Mouse (Mus musculus) lung, embryonic 15.5 days (tissue): ENCODE results near the gene Slc7a11. TPM values are rescaled to one million over a fixed set of nuclear protein-coding genes. Genes with fewer than 3 reads are reported as not detected.

Experiments used
- ATAC-seq: fragments of 200-750 bp; cut with Nextera tagmentation; 2 replicates; pipeline ENCODE4 v1.8.0; 2017; ENCODE audit warnings: moderate number of reproducible peaks, borderline replicate concordance; ENCODE audit not compliant: low FRiP score, low TSS enrichment; ENCODE audit errors: extremely low read depth
- H3K27ac ChIP-seq: fragments of 300-500 bp; sonication (generic); 2 replicates; pipeline ENCODE4 v1.5.1; 2015; ENCODE audit warnings: moderate library complexity, mild to moderate bottlenecking, inconsistent platforms
- H3K27me3 ChIP-seq: fragments of 300-500 bp; sonication (generic); 2 replicates; pipeline ENCODE4 v1.6.1; 2015; ENCODE audit warnings: inconsistent platforms
- H3K36me3 ChIP-seq: fragments of 300-500 bp; sonication (generic); 2 replicates; pipeline ENCODE4 v1.6.1; 2015; ENCODE audit warnings: inconsistent platforms
- H3K4me1 ChIP-seq: fragments of 300-500 bp; sonication (generic); 2 replicates; pipeline ENCODE4 v1.6.1; 2015; ENCODE audit warnings: inconsistent platforms
- H3K4me2 ChIP-seq: fragments of 300-500 bp; sonication (generic); 2 replicates; pipeline ENCODE4 v1.6.1; 2015; ENCODE audit warnings: inconsistent platforms, mild to moderate bottlenecking, moderate library complexity
- H3K4me3 ChIP-seq: fragments of 300-500 bp; sonication (generic); 2 replicates; pipeline ENCODE4 v1.5.1; 2015; ENCODE audit warnings: mild to moderate bottlenecking, inconsistent platforms
- H3K9ac ChIP-seq: fragments of 300-500 bp; sonication (generic); 2 replicates; pipeline ENCODE4 v1.6.1; 2015; ENCODE audit warnings: inconsistent platforms
- H3K9me3 ChIP-seq: fragments of 300-500 bp; sonication (generic); 2 replicates; pipeline ENCODE4 v1.6.1; 2016; ENCODE audit warnings: inconsistent platforms
- WGBS: fragments of 180-500 bp; shearing (Covaris S2); methylation state at CpG from one replicate; pipeline ENCODE4 v1.1.7; 2015; 5-methylcytosine and 5-hydroxymethylcytosine counted together
- polyA plus RNA-seq: library from polyadenylated mRNA; unstranded; fragments of >200 nt; fragmentation: Nextera tagmentation; extraction: Ambion mirVana; gene quantifications from 2 replicates; pipeline ENCODE4 v1.2.1, GENCODE M21; 2015

The Slc7a11 gene
- polyA plus RNA-seq, 1 experiment from 2014 or later: 0.15 TPM

- ATAC-seq: no peak
- Histone ChIP-seq H3K36me3 (no peaks in the 10 kb centered on the region), H3K9ac (no peak overlapping the region), H3K4me3 (no peak overlapping the region), H3K27ac (no peak overlapping the region), H3K4me2 (no peak overlapping the region), H3K27me3 (no peaks in the 10 kb centered on the region), H3K4me1 (no peaks in the 10 kb centered on the region), H3K9me3 (no peaks in the 10 kb centered on the region)
- 56% methylated on average over 9 of the region's 9 CpGs for WGBS
Observed at GRCm38 (mm10) chr3:50388288-50388687, 55.1 kb downstream of the Slc7a11 start.

DNA sequence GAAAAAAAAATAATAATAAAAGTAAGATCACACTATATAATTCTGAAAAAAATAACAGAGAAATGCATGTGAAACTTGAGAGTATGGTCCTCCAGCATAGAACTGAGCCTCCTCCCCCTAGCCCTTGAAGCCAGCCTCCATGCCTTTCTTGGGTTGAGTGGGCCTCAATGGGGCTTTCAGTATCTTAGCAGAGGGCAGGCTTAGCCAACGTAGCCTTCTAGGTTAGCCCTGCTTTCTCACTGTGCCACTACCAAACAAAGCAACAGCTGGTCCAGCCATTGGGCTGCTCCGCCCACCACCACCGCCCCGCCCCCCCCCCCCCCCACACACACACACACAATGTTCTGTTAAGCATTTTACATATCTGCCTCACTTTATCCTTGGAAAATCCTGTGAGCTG lies 56.1 kb downstream of the Slc7a11 start:
- WGBS: 57% methylated on average over 4 of the region's 4 CpGs
- H3K4me2 ChIP-seq: no peak overlapping the region
- H3K27ac ChIP-seq: no peak overlapping the region
- H3K9me3 ChIP-seq: no peaks in the 10 kb centered on the region
- H3K27me3 ChIP-seq: no peaks in the 10 kb centered on the region
- H3K4me3 ChIP-seq: no peak overlapping the region
- no peaks in the 10 kb centered on the region for H3K36me3 ChIP-seq
- H3K4me1 ChIP-seq: no peaks in the 10 kb centered on the region; the same call in 1 of the 2 replicates
- no peak for ATAC-seq
- no peak overlapping the region for H3K9ac ChIP-seq

DNA sequence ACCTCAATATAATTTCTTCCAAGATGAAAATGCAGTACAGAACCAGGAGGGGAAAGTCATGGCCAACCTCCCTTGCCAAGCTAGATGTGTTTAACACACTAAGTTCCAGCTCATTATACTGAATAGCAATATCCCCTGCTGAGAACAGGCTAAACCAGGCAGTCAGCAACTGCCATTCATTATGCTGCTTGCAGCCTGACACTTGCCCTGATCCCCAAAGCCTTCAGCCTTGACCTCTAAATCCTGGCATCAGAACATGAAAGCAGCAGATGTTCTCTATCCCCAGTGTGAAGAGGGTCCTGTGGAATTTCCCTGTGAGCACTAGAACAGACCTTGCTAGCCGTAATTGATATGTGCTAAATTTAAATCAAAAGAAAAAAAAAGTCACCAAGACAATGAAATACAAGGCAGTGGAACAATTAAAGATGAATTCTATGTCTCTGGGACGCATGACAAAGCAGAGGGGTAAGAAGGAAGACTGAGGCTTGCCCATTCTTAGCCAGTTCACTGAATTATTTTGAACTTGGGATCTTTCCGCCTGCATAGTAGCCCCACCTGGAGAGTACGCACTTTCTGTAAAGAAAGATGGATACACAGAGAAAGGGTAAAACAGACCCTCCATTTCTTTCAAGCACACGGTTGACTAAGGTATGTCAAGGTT lies 56.7 kb downstream of the Slc7a11 start:
- 85% methylated on average over 5 of the region's 5 CpGs for WGBS
- Histone ChIP-seq H3K9ac (no peak overlapping the region), H3K27ac (no peak overlapping the region), H3K4me2 (no peak overlapping the region), H3K4me1 (no peaks in the 10 kb centered on the region; the same call in 1 of the 2 replicates), H3K4me3 (no peak overlapping the region), H3K36me3 (no peaks in the 10 kb centered on the region), H3K27me3 (no peaks in the 10 kb centered on the region), H3K9me3 (no peaks in the 10 kb centered on the region)
- no peak for ATAC-seq

- WGBS: 78% methylated on average over 6 of the region's 6 CpGs
Observed at GRCm38 (mm10) chr3:50386066-50386465, 57.3 kb downstream of the Slc7a11 start.

DNA sequence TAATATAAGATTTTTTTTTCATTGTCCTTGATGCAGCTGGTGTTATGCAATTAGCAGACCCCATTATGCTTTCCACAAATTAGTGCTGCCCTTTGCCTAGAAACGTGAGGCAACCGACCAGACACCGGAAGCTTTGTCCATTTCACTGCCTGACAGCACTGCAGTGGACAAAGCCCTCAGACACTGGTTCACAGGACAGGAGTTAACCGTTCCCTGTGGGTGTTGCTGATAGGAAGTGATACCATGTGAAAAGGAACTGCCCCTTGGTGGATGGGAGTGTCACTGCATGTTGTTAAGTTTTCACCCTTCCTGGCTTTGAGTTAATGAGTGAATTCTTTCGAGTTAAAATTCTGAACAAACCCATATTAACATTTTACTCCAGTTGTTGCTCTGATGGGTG lies 60.7 kb downstream of the Slc7a11 start:
- H3K9ac ChIP-seq: no peak overlapping the region
- no peak for ATAC-seq
- 0 out of 2 replicates have a peak overlapping the region, but pooled peaks have one; percentile 24 for H3K27ac ChIP-seq
- peak overlapping the region; percentile 44; the same call in 1 of the 2 replicates for H3K4me3 ChIP-seq
- H3K9me3 ChIP-seq: no peaks in the 10 kb centered on the region
- peak overlapping the region; percentile 70 for H3K4me2 ChIP-seq
- no peaks in the 10 kb centered on the region for H3K36me3 ChIP-seq
- 28% methylated on average over 5 of the region's 5 CpGs for WGBS
- no peaks in the 10 kb centered on the region; the same call in 1 of the 2 replicates for H3K4me1 ChIP-seq
- no peaks in the 10 kb centered on the region for H3K27me3 ChIP-seq

More at GRCm38 (mm10) chr3:50386066-50386465, 57.3 kb downstream of the Slc7a11 start:
- Histone ChIP-seq H3K27ac (no peak overlapping the region), H3K27me3 (no peaks in the 10 kb centered on the region), H3K4me2 (no peak overlapping the region), H3K4me3 (no peak overlapping the region), H3K4me1 (no peaks in the 10 kb centered on the region; the same call in 1 of the 2 replicates), H3K9me3 (no peaks in the 10 kb centered on the region), H3K9ac (no peak overlapping the region), H3K36me3 (no peaks in the 10 kb centered on the region)
- no peak for ATAC-seq

DNA sequence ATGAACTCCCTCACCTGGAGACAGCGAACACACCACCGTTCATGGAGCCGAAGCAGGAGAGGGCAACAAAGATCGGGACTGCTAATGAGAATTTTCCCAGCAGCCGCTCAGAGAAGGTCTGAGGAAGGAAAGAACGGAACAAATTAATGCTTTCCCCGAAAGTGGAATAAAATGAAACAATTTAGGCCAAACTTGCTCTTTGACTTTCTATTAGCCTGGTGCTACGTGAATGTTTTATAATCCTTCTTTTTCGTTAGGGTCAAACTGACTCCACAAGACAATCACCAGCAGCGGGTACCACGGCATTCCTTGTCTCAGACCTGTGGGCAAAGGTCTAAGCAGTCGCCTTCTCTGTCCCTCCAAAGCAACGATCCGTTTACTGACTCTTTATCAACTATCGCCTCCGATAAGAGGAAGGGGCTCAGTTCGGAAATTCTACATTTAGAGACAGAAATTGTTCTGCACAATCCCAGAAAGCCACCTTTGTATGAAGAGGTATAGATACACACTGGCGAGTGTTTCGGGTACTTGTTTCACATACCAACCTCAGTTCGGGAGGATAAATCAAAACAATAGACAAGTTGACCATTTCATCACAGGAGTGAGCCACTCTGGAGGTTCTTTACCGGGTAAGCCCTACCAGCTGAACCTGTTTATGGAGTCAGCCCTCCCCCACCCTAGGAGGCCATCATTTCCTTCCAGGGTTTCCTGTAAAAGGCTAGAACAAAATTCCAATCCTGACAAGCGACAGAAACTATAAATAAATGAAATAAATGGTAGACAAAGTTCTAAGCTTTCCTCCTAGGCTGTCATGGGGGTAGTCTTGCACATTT lies 61.3 kb downstream of the Slc7a11 start:
- no peaks in the 10 kb centered on the region; the same call in 1 of the 2 replicates for H3K4me1 ChIP-seq
- H3K4me2 ChIP-seq: peak overlapping the region; percentile 70
- peak overlapping the region; percentile 20 for H3K27ac ChIP-seq
- H3K36me3 ChIP-seq: no peaks in the 10 kb centered on the region
- no peaks in the 10 kb centered on the region for H3K27me3 ChIP-seq
- H3K4me3 ChIP-seq: peak overlapping the region; percentile 44
- 14% methylated on average over 22 of the region's 22 CpGs for WGBS
- H3K9ac ChIP-seq: peak overlapping the region; percentile 27
- no peak; the same call in 1 of the 2 replicates for ATAC-seq
- H3K9me3 ChIP-seq: no peaks in the 10 kb centered on the region

GRCm38 (mm10) chr3:50381160-50381860 lies 62.1 kb downstream of the Slc7a11 start:
- ATAC-seq: peak; percentile 69; the same call in 1 of the 2 replicates

DNA sequence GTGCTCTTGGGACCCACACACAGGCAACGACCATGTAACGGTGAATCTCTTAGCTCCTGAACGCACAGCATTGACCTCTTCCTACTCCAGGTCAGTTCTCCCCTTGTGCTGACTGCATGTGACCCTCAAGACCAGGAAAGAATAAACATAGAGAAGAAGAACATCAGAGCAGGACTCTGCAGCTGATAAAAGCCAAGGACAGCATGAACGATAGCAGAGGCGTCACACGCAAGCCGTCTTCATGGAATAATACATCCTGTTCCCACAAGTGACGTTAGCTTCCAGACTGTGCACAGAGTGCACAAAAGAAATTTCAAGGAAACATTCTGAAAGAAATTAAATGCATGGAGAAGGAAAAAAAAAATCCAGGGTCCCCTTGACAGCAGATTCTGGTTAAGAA lies 63.5 kb downstream of the Slc7a11 start:
- Histone ChIP-seq H3K27me3 (no peaks in the 10 kb centered on the region), H3K36me3 (no peaks in the 10 kb centered on the region), H3K9ac (no peak overlapping the region), H3K4me3 (no peak overlapping the region), H3K9me3 (no peaks in the 10 kb centered on the region), H3K4me2 (no peak overlapping the region), H3K4me1 (no peaks in the 10 kb centered on the region; the same call in 1 of the 2 replicates), H3K27ac (no peak overlapping the region)
- WGBS: 45% methylated on average over 8 of the region's 8 CpGs
- ATAC-seq: no peak

More at GRCm38 (mm10) chr3:50381160-50381860, 62.1 kb downstream of the Slc7a11 start:
- no peaks in the 10 kb centered on the region; the same call in 1 of the 2 replicates for H3K4me1 ChIP-seq
- peak overlapping the region; percentile 70 for H3K4me2 ChIP-seq
- H3K36me3 ChIP-seq: no peaks in the 10 kb centered on the region
- peak overlapping the region; percentile 44 for H3K4me3 ChIP-seq
- H3K9ac ChIP-seq: peak overlapping the region; percentile 27
- H3K9me3 ChIP-seq: no peaks in the 10 kb centered on the region
- 13% methylated on average over 10 of the region's 10 CpGs for WGBS
- no peak overlapping the region for H3K27ac ChIP-seq
- no peaks in the 10 kb centered on the region for H3K27me3 ChIP-seq

DNA sequence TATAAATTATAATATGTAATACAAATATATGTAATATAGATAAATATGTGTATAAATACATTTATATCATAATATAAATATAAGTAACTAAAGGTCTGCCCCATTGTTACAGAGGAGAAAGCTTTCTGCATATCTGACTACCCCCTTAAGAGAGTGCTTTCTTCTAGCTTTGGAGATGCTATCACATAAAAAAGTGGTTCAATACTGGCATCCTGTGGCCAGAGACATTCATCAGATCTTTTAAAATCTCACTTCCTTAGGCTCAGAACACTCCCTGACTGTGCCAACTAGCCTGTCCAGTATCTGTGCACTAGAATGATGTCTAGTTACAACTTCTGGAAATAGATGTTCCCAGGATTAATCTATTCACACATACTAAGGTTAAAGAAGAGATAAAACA lies 67.9 kb downstream of the Slc7a11 start:
- no peak overlapping the region for H3K27ac ChIP-seq
- no peak overlapping the region for H3K4me3 ChIP-seq
- H3K36me3 ChIP-seq: no peaks in the 10 kb centered on the region
- no peaks in the 10 kb centered on the region for H3K4me1 ChIP-seq
- no peaks in the 10 kb centered on the region for H3K27me3 ChIP-seq
- H3K9me3 ChIP-seq: no peaks in the 10 kb centered on the region
- H3K4me2 ChIP-seq: no peak overlapping the region
- no peak overlapping the region for H3K9ac ChIP-seq
- no peak for ATAC-seq

GRCm38 (mm10) chr3:50369791-50370190 lies 73.6 kb downstream of the Slc7a11 start:
- Histone ChIP-seq H3K36me3 (no peaks in the 10 kb centered on the region), H3K27me3 (no peaks in the 10 kb centered on the region), H3K27ac (no peak overlapping the region), H3K4me3 (no peak overlapping the region), H3K4me2 (no peak overlapping the region), H3K9ac (no peak overlapping the region), H3K9me3 (no peaks in the 10 kb centered on the region), H3K4me1 (no peaks in the 10 kb centered on the region)
- 82% methylated on average over 6 of the region's 6 CpGs for WGBS
- no peak for ATAC-seq

DNA sequence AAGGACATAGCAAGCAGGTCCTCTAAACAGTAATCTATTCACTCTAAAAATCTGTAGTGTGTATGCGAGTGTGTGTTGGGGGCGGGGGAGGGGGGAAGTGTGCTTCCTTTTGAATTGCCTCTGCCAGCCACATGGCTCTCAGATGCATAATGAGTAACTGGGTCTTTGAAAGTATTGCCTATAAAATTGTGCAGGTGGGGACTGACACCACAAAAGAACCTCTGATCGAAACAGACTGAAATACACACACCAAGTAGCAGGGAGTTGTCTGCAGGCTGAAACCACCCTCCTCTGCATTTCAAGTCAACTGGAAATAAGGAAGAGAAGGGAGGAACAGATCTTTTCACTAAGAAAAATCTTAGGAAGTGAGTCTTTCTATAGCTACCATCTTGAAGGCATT lies 76.2 kb downstream of the Slc7a11 start:
- no peaks in the 10 kb centered on the region for H3K9me3 ChIP-seq
- H3K27ac ChIP-seq: no peak overlapping the region
- no peaks in the 10 kb centered on the region for H3K27me3 ChIP-seq
- no peak overlapping the region for H3K9ac ChIP-seq
- WGBS: 77% methylated on average over 3 of the region's 3 CpGs
- H3K4me2 ChIP-seq: no peak overlapping the region
- no peaks in the 10 kb centered on the region for H3K36me3 ChIP-seq
- no peak for ATAC-seq
- H3K4me3 ChIP-seq: no peak overlapping the region
- H3K4me1 ChIP-seq: no peaks in the 10 kb centered on the region
